Mouse (Mus musculus) stomach, embryonic 14.5 days (tissue): ENCODE data around the gene Zfp454. TPM values are rescaled to one million over a fixed set of nuclear protein-coding genes. Genes with fewer than 3 reads are reported as not detected.

Experiments used
- ATAC-seq: fragments of 200-750 bp; cut with Nextera tagmentation; 2 replicates; pipeline ENCODE4 v1.8.0; 2017; ENCODE audit warnings: low read depth, moderate TSS enrichment; ENCODE audit not compliant: insufficient number of reproducible peaks, insufficient read depth, low FRiP score
- H3K27ac ChIP-seq: fragments of 300-500 bp; sonication (generic); 2 replicates; pipeline ENCODE4 v1.5.1; 2014; ENCODE audit warnings: mild to moderate bottlenecking, low read length, moderate library complexity, mixed read lengths
- H3K27me3 ChIP-seq: fragments of 300-500 bp; sonication (generic); 2 replicates; pipeline ENCODE4 v1.6.1; 2014; ENCODE audit warnings: low read length, control low read depth, mixed read lengths; ENCODE audit not compliant: control insufficient read depth, insufficient read depth
- H3K36me3 ChIP-seq: fragments of 300-500 bp; sonication (generic); 2 replicates; pipeline ENCODE4 v1.6.1; 2014; ENCODE audit warnings: mild to moderate bottlenecking, control low read depth, low read length, moderate library complexity, mixed read lengths; ENCODE audit not compliant: control insufficient read depth, insufficient read depth
- H3K4me1 ChIP-seq: fragments of 300-500 bp; sonication (generic); 2 replicates; pipeline ENCODE4 v1.6.1; 2014; ENCODE audit warnings: low read length, control low read depth, mixed read lengths; ENCODE audit not compliant: control insufficient read depth, insufficient read depth
- H3K4me2 ChIP-seq: fragments of 300-500 bp; sonication (generic); replicated peaks from 2 replicates; pipeline ENCODE4 v1.6.1; 2014; ENCODE audit warnings: low read depth, low read length, control low read depth
- H3K4me3 ChIP-seq: fragments of 300-500 bp; sonication (generic); 2 replicates; pipeline ENCODE4 v1.5.1; 2014; ENCODE audit warnings: low read depth, low read length, control low read depth
- H3K9ac ChIP-seq: fragments of 300-500 bp; sonication (generic); replicated peaks from 2 replicates; pipeline ENCODE4 v1.6.1; 2014; ENCODE audit warnings: low read depth, mild to moderate bottlenecking, control low read depth, low read length, moderate library complexity, mixed read lengths
- H3K9me3 ChIP-seq: fragments of 300-500 bp; sonication (generic); 2 replicates; pipeline ENCODE4 v1.6.1; 2016; ENCODE audit warnings: low read depth, low read length, control low read depth; ENCODE audit not compliant: control insufficient read depth
- WGBS: fragments of 180-500 bp; shearing (Covaris S2); extraction: QIAGEN DNeasy Blood & Tissue Kit; methylation state at CpG from one replicate; pipeline ENCODE4 v1.1.7; 2014; 5-methylcytosine and 5-hydroxymethylcytosine counted together
- polyA plus RNA-seq: library from polyadenylated mRNA; unstranded; fragments of >200 nt; fragmentation: Nextera tagmentation; extraction: Ambion mirVana; gene quantifications from 2 replicates; pipeline ENCODE4 v1.2.1, GENCODE M21; 2014

Zfp454 gene
- 8.4 and 9.9 TPM in 2 replicates for polyA plus RNA-seq

DNA sequence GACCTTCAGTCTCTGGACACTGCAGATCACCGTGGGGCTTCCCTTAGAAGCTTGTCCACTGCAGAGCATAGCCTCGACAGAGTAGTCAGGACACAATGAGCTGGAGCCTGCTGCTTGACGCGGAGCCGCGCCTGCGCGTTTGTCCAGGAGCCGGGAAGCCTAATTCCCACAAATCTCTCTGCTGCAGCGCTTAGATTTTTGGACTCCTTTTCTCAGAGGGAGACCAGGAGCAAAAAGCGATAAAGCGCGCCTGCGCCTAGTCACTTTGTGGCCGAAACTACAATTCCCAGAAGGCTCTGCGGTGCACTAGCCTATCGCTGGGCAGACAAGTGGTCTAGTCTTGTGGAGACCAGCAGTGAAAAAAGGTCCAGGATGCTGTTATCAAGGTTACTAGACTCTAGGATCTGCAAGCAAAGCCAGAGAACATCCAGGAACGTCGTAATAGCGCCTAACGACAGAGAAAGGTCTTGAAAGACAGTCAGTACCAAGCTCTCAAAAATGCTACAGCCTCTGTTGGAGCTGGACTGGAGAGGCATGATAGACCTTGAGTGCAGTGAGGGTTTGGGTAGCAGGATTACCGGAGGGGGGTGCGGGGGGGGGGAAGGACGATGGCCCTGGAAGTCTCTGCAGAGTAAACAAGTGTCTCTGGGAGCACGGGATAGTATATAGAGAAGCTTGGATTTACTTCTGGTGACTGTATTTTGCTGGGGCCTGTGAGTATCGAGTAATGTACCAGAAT lies at the start of gene Zfp454:
Gene Zfp454 (minus strand): TSS at position 262 of the 739 bp plus-strand sequence.
- peak; percentile 91 for ATAC-seq
- Histone ChIP-seq H3K27me3 (no peaks in the 10 kb centered on the region), H3K4me1 (0 out of 2 replicates have a peak, but pooled peaks cover 9% of the 10 kb centered on the region), H3K4me2 (peak within 1 kb of the TSS; percentile 83), H3K27ac (peak within 1 kb of the TSS; percentile 75; the same call in 1 of the 2 replicates), H3K9me3 (0 out of 2 replicates have a peak, but pooled peaks cover 6% of the 10 kb centered on the region), H3K4me3 (peak within 1 kb of the TSS; percentile 49), H3K36me3 (peaks cover 7% of the 10 kb centered on the region; the same call in 1 of the 2 replicates), H3K9ac (peak within 1 kb of the TSS; percentile 55)
- 6% methylated on average over 26 of the region's 26 CpGs for WGBS

- no peak overlapping the region; the same call in 1 of the 2 replicates for H3K4me3 ChIP-seq
- no peaks in the 10 kb centered on the region for H3K9me3 ChIP-seq
Measured at GRCm38 (mm10) chr11:50932040-50932439, 44.6 kb upstream of the Zfp454 start.

GRCm38 (mm10) chr11:50931451-50931866 lies 44.0 kb upstream of the Zfp454 start, which contains the start of gene Zfp354b:
Zfp354b (minus strand) TSS chr11:50931633.
- Histone ChIP-seq H3K4me2 (peak within 1 kb of the TSS; percentile 97), H3K4me3 (peak within 1 kb of the TSS; percentile 54), H3K27ac (no peak within 1 kb of the TSS), H3K27me3 (no peaks in the 10 kb centered on the region), H3K9me3 (no peaks in the 10 kb centered on the region), H3K9ac (peak within 1 kb of the TSS; percentile 47), H3K36me3 (no peaks in the 10 kb centered on the region), H3K4me1 (no peaks in the 10 kb centered on the region)
- WGBS: under 1% methylated on average over 18 of the region's 18 CpGs
- peak; percentile 94 for ATAC-seq

More at GRCm38 (mm10) chr11:50932040-50932439, 44.6 kb upstream of the Zfp454 start:
- Histone ChIP-seq H3K27me3 (no peaks in the 10 kb centered on the region), H3K36me3 (no peaks in the 10 kb centered on the region), H3K27ac (no peak overlapping the region), H3K4me2 (peak overlapping the region; percentile 97; the same call in 1 of the 2 replicates), H3K4me1 (no peaks in the 10 kb centered on the region), H3K9ac (no peak overlapping the region)
- 79% methylated on average over 1 of the region's 1 CpGs for WGBS
- ATAC-seq: no peak

DNA sequence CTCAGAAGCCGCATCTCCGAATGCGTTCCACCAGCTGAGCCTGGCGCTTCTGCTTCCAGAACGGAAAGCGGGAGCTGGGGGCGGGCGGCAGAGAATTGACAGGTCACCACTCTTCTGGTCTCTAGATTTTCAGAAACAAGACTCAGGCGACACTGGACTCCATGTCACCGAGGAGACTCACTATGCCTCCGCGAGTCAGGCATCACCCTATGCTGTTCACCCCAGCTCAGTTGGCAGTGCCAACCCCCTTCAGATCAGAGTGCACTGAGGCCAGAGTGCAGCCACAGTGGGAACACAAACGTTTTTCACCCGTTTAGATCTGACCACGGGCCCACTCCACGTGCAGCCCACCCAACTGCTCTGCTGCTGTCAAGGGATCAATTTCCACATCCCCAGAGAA lies 43.6 kb upstream of the Zfp454 start:
- Histone ChIP-seq H3K4me2 (peak overlapping the region; percentile 97), H3K27me3 (no peaks in the 10 kb centered on the region), H3K4me1 (no peaks in the 10 kb centered on the region), H3K36me3 (no peaks in the 10 kb centered on the region), H3K9ac (peak overlapping the region; percentile 47), H3K4me3 (peak overlapping the region; percentile 54), H3K9me3 (no peaks in the 10 kb centered on the region), H3K27ac (no peak overlapping the region)
- 3% methylated on average over 16 of the region's 16 CpGs for WGBS
- ATAC-seq: peak; percentile 69; the same call in 1 of the 2 replicates

GRCm38 (mm10) chr11:50930469-50931014 lies 43.1 kb upstream of the Zfp454 start:
- 20% methylated on average over 14 of the region's 14 CpGs for WGBS
- no peaks in the 10 kb centered on the region for H3K36me3 ChIP-seq
- no peak overlapping the region for H3K27ac ChIP-seq
- ATAC-seq: no peak
- peak overlapping the region; percentile 47 for H3K9ac ChIP-seq
- H3K27me3 ChIP-seq: no peaks in the 10 kb centered on the region
- peak overlapping the region; percentile 54 for H3K4me3 ChIP-seq
- no peaks in the 10 kb centered on the region for H3K4me1 ChIP-seq
- peak overlapping the region; percentile 97 for H3K4me2 ChIP-seq
- no peaks in the 10 kb centered on the region for H3K9me3 ChIP-seq

DNA sequence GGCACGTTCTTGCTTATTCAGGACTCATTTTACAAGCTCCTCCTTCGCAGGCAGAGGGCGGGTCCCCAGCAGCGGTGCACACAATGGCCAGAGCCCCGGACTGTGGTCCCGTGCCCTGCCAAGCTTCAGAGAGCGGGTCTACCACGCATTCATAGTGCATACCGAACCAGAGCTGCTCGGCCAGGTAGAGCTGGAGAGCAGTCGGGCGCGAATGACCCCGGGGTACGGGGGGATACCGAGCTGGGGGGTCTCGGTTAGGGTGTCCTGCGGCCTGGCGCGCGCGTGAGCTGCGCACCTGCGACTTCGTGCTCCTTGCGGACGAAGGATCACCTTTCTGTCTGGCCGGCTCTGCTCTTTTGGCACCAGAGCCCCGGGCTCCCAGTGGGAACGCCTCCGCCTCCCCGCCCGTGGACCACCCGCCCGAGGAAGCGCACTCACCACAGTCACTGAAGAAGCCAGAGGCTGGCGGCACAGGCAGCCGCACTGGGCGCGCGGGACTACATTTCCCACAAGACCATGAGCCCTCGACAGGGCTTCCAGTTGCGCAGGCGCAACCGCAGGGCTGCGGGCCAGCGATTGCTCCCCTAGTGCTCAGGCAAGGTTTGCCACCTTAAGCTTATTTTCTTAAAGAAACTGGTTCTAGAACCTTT lies 28.3 kb upstream of the Zfp454 start, which contains the start of gene Zfp2:
Gene Zfp2 (minus strand): TSS at position 495 of the 650 bp plus-strand sequence.
- peak within 1 kb of the TSS; percentile 22 for H3K4me2 ChIP-seq

DNA sequence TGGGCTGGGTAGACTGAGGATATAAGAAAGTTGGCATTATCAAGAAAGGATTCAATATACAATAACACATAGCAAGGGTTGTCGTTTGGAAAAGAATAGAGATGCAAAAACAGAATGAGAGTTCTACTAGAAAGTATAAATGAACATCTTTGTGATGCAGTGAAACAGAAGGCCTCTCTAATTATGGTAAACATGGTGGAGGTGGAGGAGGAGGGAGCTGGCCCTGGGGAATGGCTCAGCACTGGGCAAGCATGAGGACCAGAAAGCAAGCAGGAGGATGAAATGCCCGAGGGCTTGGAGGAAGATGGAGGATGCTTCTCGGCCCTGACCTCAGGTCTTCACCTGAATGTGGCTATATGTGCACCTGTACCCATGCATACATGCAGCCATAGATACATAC lies 27.0 kb upstream of the Zfp454 start:
- ATAC-seq: no peak
- Histone ChIP-seq H3K27ac (no peak overlapping the region), H3K36me3 (peaks cover 26% of the 10 kb centered on the region), H3K4me3 (no peak overlapping the region), H3K9ac (no peak overlapping the region), H3K9me3 (no peaks in the 10 kb centered on the region), H3K4me2 (no peak overlapping the region), H3K4me1 (no peaks in the 10 kb centered on the region), H3K27me3 (no peaks in the 10 kb centered on the region)
- WGBS: 92% methylated on average over 3 of the region's 3 CpGs

More for the DNA sequence above, 28.3 kb upstream of the Zfp454 start, which contains the start of gene Zfp2:
- ATAC-seq: peak; percentile 95
- no peaks in the 10 kb centered on the region for H3K9me3 ChIP-seq
- peak within 1 kb of the TSS; percentile 72 for H3K9ac ChIP-seq
- no peak within 1 kb of the TSS for H3K27ac ChIP-seq
- H3K4me3 ChIP-seq: peak within 1 kb of the TSS; percentile 77
- H3K36me3 ChIP-seq: peaks cover 13% of the 10 kb centered on the region
- H3K27me3 ChIP-seq: no peaks in the 10 kb centered on the region
- no peaks in the 10 kb centered on the region for H3K4me1 ChIP-seq
- WGBS: 2% methylated on average over 47 of the region's 47 CpGs

DNA sequence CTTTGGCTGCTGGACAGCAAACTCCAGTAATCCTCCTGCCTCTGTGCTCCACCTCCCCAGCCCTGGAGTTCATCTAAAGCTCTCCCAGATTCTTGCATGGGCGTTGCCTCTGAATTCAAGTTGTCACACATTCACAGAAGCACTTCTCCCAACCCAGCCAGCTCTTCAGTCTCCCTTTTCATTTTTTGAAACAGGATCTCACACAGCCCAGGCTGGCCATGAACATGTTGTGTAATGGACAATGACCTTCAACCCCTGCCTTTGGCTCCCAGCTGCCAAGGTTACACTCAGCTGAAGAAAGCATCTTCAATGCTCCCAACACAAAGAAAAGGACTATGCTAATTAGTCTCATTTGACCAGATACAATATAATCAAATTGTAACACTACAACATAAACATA lies 25.9 kb upstream of the Zfp454 start:
- no peak for ATAC-seq

More for the DNA sequence above, 25.9 kb upstream of the Zfp454 start:
- H3K9me3 ChIP-seq: no peaks in the 10 kb centered on the region
- H3K4me2 ChIP-seq: no peak overlapping the region
- H3K4me1 ChIP-seq: no peaks in the 10 kb centered on the region
- WGBS: 81% methylated on average over 1 of the region's 1 CpGs
- no peak overlapping the region for H3K9ac ChIP-seq
- H3K4me3 ChIP-seq: no peak overlapping the region
- peaks cover 29% of the 10 kb centered on the region for H3K36me3 ChIP-seq
- no peak overlapping the region for H3K27ac ChIP-seq
- no peaks in the 10 kb centered on the region for H3K27me3 ChIP-seq
